Mouse (Mus musculus) stomach, embryonic 15.5 days (tissue): ENCODE results near the gene Grap2. TPM values are rescaled to one million over a fixed set of nuclear protein-coding genes. Genes with fewer than 3 reads are reported as not detected.

Source experiments
- ATAC-seq: fragments of 200-750 bp; cut with Nextera tagmentation; 2 replicates; pipeline ENCODE4 v1.8.0; 2017; ENCODE audit warnings: low read depth, moderate number of reproducible peaks, moderate TSS enrichment; ENCODE audit not compliant: insufficient read depth, low FRiP score
- H3K27ac ChIP-seq: fragments of 300-500 bp; sonication (generic); 2 replicates; pipeline ENCODE4 v1.5.1; 2015; ENCODE audit warnings: mild to moderate bottlenecking, inconsistent platforms
- H3K27me3 ChIP-seq: fragments of 300-500 bp; sonication (generic); replicated peaks from 2 replicates; pipeline ENCODE4 v1.6.1; 2015; ENCODE audit warnings: inconsistent platforms
- H3K36me3 ChIP-seq: fragments of 300-500 bp; sonication (generic); 2 replicates; pipeline ENCODE4 v1.6.1; 2015; ENCODE audit warnings: inconsistent platforms
- H3K4me1 ChIP-seq: fragments of 300-500 bp; sonication (generic); 2 replicates; pipeline ENCODE4 v1.6.1; 2015; ENCODE audit warnings: inconsistent platforms
- H3K4me2 ChIP-seq: fragments of 300-500 bp; sonication (generic); 2 replicates; pipeline ENCODE4 v1.6.1; 2015; ENCODE audit warnings: mild to moderate bottlenecking, inconsistent platforms
- H3K4me3 ChIP-seq: fragments of 300-500 bp; sonication (generic); replicated peaks from 2 replicates; pipeline ENCODE4 v1.5.1; 2015; ENCODE audit warnings: inconsistent platforms
- H3K9ac ChIP-seq: fragments of 300-500 bp; sonication (generic); 2 replicates; pipeline ENCODE4 v1.6.1; 2015; ENCODE audit warnings: inconsistent platforms
- H3K9me3 ChIP-seq: fragments of 300-500 bp; sonication (generic); 2 replicates; pipeline ENCODE4 v1.6.1; 2016; ENCODE audit warnings: inconsistent platforms
- WGBS: fragments of 180-500 bp; shearing (Covaris S2); methylation state at CpG from one replicate; pipeline ENCODE4 v1.1.7; 2015; 5-methylcytosine and 5-hydroxymethylcytosine counted together
- microRNA-seq: library from miRNA; unstranded; fragments of <30 nt; microRNA quantifications from one replicate; pipeline ENCODE4, GENCODE M21; 2016
- polyA plus RNA-seq: library from polyadenylated mRNA; unstranded; fragments of >200 nt; fragmentation: Nextera tagmentation; extraction: Ambion mirVana; gene quantifications from 2 replicates; pipeline ENCODE4 v1.2.1, GENCODE M21; 2015

Gene Grap2
- polyA plus RNA-seq, 1 experiment from 2014 or later: 1.3 TPM

DNA sequence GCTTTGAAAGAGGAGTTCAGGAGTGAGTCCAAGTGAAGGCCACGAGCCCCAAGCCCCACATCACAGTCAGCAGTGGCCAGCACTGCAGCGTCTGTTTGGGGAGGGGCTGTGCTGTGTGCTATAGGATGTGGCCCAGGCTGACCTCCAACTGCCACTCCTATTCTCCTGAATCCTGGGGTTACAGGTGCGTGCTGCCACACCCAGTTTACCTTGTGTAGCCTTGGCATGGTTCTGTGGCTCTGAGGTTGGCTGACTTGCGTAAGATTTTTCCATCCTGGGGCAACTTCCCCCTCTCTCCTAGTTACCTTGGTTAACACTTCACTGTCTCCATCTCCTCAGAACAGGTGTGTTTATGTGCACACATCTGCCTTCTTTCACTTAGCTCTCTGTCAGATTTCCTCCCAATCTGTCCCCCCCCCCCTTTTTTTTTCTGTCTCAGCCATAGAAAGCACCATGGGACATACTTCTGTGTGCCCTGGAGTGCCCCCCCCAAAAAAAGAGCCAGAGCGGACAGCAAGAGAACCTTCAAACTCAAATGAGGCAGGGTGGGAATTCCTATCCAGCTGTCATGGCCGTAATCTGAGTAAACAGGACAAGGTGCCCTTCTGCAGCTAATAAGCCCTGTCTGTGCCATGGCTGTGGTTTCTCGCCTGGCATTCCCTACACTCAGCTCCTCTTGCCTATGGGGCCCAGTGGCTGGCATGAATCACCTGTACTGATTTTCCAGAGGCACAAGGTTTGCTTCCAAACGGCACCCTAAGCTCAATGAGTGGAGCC, 129.3 kb downstream of the Grap2 start:
- Histone ChIP-seq H3K27ac (no peak overlapping the region), H3K27me3 (no peaks in the 10 kb centered on the region), H3K4me1 (peaks cover 10% of the 10 kb centered on the region), H3K9ac (no peak overlapping the region), H3K4me3 (no peak overlapping the region), H3K9me3 (no peaks in the 10 kb centered on the region), H3K36me3 (no peaks in the 10 kb centered on the region), H3K4me2 (no peak overlapping the region)
- 58% methylated on average over 8 of the region's 8 CpGs for WGBS
- peak; percentile 36; the same call in 1 of the 2 replicates for ATAC-seq

Small RNA genes within 50 kb of the gene (microRNA-seq; reads per million reads assigned to microRNA genes)
- gene Mir6957: not detected

Other genes starting within 250 kb of the Grap2 start
- gene Enthd1, start 7.4 kb upstream of the Grap2 start, polyA plus RNA-seq: not detected in 2 replicates
- 18.7 and 20.7 TPM in 2 replicates for gene Fam83f, start 99.3 kb downstream of the Grap2 start, polyA plus RNA-seq
- gene Tnrc6b, start 138.7 kb downstream of the Grap2 start, polyA plus RNA-seq: 27.4 and 28.5 TPM in 2 replicates